Mouse (Mus musculus): ENCODE results near the gene Dcaf8. TPM values are rescaled to one million over a fixed set of nuclear protein-coding genes. Genes with fewer than 3 reads are reported as not detected.

Dcaf8 gene
- total RNA-seq, 2 experiments from 2014 or later = 105 to 108 TPM

Other genes with a start within 250 kb of the Dcaf8 start
- gene Slamf6, start 230.6 kb upstream of the Dcaf8 start, total RNA-seq (2021) = under 1 TPM; 0.11 to 0.16 TPM
- 10 to 100 TPM; 13.3 to 13.5 TPM for gene Vangl2, start 119.6 kb upstream of the Dcaf8 start, total RNA-seq (2021)
- gene Nhlh1, start 90.5 kb upstream of the Dcaf8 start, total RNA-seq (2021) = under 1 TPM; 0.23 to 0.64 TPM
- 100 to 1,000 TPM; 146 to 154 TPM for gene Copa, start 65.6 kb upstream of the Dcaf8 start, total RNA-seq (2021)
- gene Ncstn, start 65.3 kb upstream of the Dcaf8 start, total RNA-seq (2021) = 10 to 100 TPM; 68.3 to 70.8 TPM
- 10 to 100 TPM; 95.2 to 97.2 TPM for gene Pex19, start 21.3 kb upstream of the Dcaf8 start, total RNA-seq (2021)
- gene Pea15a, start 58.7 kb downstream of the Dcaf8 start, total RNA-seq (2021) = 100 to 1,000 TPM; 411 to 429 TPM
- gene Casq1, start 71.8 kb downstream of the Dcaf8 start, total RNA-seq (2021) = under 1 TPM in 1 of 2 experiments, not detected in 1; 0.34 TPM
- gene Atp1a4, start 110.3 kb downstream of the Dcaf8 start, total RNA-seq (2021) = not detected
- 100 to 1,000 TPM; 232 to 242 TPM for gene Igsf8, start 113.6 kb downstream of the Dcaf8 start, total RNA-seq (2021)
- 100 to 1,000 TPM; 610 to 694 TPM for gene Atp1a2, start 150.0 kb downstream of the Dcaf8 start, total RNA-seq (2021)
- 100 to 1,000 TPM; 126 to 139 TPM for gene Kcnj9, start 181.2 kb downstream of the Dcaf8 start, total RNA-seq (2021)
- gene Kcnj10, start 193.1 kb downstream of the Dcaf8 start, total RNA-seq (2021) = 10 to 100 TPM; 85.4 to 99.8 TPM
- gene Pigm, start 228.5 kb downstream of the Dcaf8 start, total RNA-seq (2021) = 1 to 10 TPM; 8.9 to 9.2 TPM

Data from left cerebral cortex, postnatal 25 days (tissue).